In the genomic region with DNA sequence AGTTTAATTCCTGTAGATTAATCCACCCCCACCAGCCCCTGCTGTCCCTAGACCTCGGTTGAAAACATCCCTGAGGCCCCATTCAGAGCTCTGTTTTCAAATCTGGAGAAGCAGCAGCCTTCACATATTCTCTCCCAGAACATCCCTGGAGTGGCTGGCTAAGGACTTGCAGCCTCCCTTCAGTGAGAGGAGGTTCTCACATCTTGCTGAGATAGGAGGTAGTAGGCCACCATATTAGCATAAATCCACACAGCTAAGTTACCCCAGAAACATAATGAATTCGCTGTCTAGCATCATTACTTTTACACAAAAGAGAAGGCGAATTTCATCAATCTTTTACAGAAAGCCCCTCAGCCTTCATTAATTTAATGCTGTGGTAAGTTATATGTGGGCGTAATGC, we compare ENCODE assay signal across 21 mouse cellular contexts. TPM values are rescaled to one million over a fixed set of nuclear protein-coding genes. Genes with fewer than 3 reads are reported as not detected.
"Had no signal": no experiment of that assay in that cellular context is flagged by ENCODE, and none has a peak within 500 bp of the region (broad histone marks: within the 10 kb centered on the region; RNA-seq: fewer than 3 reads in every experiment).

No protein-coding gene starts in this region.

- H3K36me3 ChIP-seq: liver, embryonic 13.5 days; liver, embryonic 15.5 days; lung, embryonic 15.5 days; midbrain, embryonic 13.5 days; midbrain, embryonic 15.5 days; neural tube, embryonic 13.5 days; stomach, embryonic 15.5 days had no signal

- H3K27me3 ChIP-seq: lung, embryonic 15.5 days; midbrain, embryonic 13.5 days; midbrain, embryonic 15.5 days; neural tube, embryonic 13.5 days; stomach, embryonic 15.5 days had no signal

- ATAC-seq: liver, postnatal 0 days; lung, postnatal 0 days had no signal

- H3K4me3 ChIP-seq: liver, embryonic 15.5 days; lung, embryonic 15.5 days; stomach, embryonic 15.5 days had no signal

- H3K27ac ChIP-seq: liver, embryonic 13.5 days; liver, embryonic 15.5 days; lung, embryonic 15.5 days; macrophage; stomach, embryonic 15.5 days; stomach, postnatal 0 days had no signal

- H3K4me1 ChIP-seq: liver, embryonic 15.5 days; lung, embryonic 15.5 days; megakaryocyte, embryonic 14.5 days; stomach, embryonic 15.5 days had no signal

- H3K9ac ChIP-seq: liver, embryonic 13.5 days; liver, embryonic 15.5 days; liver, postnatal 0 days; lung, embryonic 15.5 days; midbrain, embryonic 13.5 days; midbrain, embryonic 15.5 days; stomach, embryonic 15.5 days had no signal

- DNase-seq: liver, embryonic 13.5 days; liver, postnatal 0 days; lung, adult 2 months; lung, postnatal 14 days; lung, postnatal 36 days; right cerebral cortex, postnatal 14 days; thymus, adult 2 months; thymus, postnatal 25 days; thymus, postnatal 4 days had no signal

- H3K9me3 ChIP-seq: liver, embryonic 13.5 days; liver, embryonic 15.5 days; lung, embryonic 15.5 days; midbrain, embryonic 13.5 days; midbrain, embryonic 15.5 days; neural tube, embryonic 13.5 days; stomach, embryonic 15.5 days had no signal

- H3K4me2 ChIP-seq: liver, embryonic 15.5 days had no signal

RNA-seq across cellular contexts. Expression of a gene that starts 47.2 kb away (rescaled TPM):
- polyA plus RNA-seq: lung, adult 2 months; lung, postnatal 0 days; macrophage; midbrain, embryonic 11.5 days; midbrain, embryonic 13.5 days; midbrain, embryonic 15.5 days; midbrain, postnatal 0 days; neural tube, embryonic 13.5 days; stomach, postnatal 0 days had no signal
